Mouse (Mus musculus) neutrophil, adult 59 days (primary cell): Measurements from ENCODE around the gene Pglyrp1. TPM values are rescaled to one million over a fixed set of nuclear protein-coding genes. Genes with fewer than 3 reads are reported as not detected.

Experiments
- total RNA-seq, 2 experiments: library from RNA; stranded (reverse); gene quantifications; 1 replicate in 1 of 2; 2 replicates in 1 of 2; pipeline ENCODE4 v1.2.4; 2023

The Pglyrp1 gene
- total RNA-seq, result 1,000 to 10,000 TPM; 1,995 to 2,284 TPM

DNA sequence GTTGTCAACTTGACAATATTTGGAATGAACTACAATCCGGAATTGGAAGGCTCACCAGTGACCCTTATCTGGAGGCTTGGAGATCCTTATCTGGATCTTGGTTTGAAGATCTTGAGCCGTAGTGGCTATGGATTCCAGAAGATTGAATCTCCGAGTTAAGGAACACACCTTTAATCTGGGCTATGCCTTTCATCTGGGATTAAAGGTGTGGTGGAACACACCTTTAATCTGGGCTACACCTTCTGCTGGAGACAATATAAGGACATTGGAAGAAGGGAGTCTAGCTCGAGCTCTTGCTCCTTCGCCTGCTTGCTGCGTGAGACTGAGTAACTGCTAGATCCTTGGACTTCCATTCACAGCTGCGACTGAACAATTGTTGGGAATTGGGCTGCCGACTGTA, at the start of gene Pglyrp1:
Gene Pglyrp1, plus strand, starts transcription at position 301 of the 400 bp plus-strand sequence.

GRCm38 (mm10) chr7:18821507-18821906, 49.6 kb upstream of the Pglyrp1 start, which contains the start of gene Psg17:
TSS of gene Psg17 (minus strand) at chr7:18821607.

DNA sequence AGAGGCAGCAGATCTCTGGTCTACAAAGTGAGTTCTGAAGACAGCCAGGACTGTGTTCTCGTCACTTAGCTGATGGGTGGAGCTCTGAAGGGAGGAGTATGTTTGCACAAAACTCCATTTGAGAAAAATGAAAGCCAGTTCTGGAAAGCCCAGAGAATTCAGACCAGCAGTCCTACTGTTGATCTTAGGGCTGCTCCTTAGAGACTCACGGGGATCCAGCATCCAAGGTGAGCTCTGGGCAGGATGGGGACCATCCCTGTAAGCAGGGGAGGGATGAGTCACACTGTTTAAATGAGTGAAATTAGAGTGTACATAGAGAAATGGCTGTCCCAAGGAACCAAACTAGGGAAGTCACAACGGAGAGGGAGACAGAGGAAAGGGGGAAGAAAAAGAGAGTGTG, 31.3 kb upstream of the Pglyrp1 start, which contains the start of gene Mill2:
Gene Mill2, plus strand, starts transcription at position 102 of the 400 bp plus-strand sequence.

GRCm38 (mm10) chr7:18910241-18910831, 39.2 kb downstream of the Pglyrp1 start, which contains the start of gene Ccdc61:
TSS of gene Ccdc61 (minus strand) at chr7:18910415.

GRCm38 (mm10) chr7:18925162-18925938, 54.2 kb downstream of the Pglyrp1 start, which contains the start of gene Nova2:
TSS of gene Nova2 (plus strand) at chr7:18925888.

Other genes with a start within 250 kb of the Pglyrp1 start
- gene Psg21, start 214.6 kb upstream of the Pglyrp1 start, total RNA-seq, result not detected
- gene Psg20, start 185.1 kb upstream of the Pglyrp1 start, total RNA-seq, result not detected
- not detected for gene Psg22, start 153.2 kb upstream of the Pglyrp1 start, total RNA-seq
- not detected for gene Psg19, start 72.8 kb upstream of the Pglyrp1 start, total RNA-seq
- not detected for gene Psg17, start 49.7 kb upstream of the Pglyrp1 start, total RNA-seq
- not detected for gene Mill2, start 31.4 kb upstream of the Pglyrp1 start, total RNA-seq
- 10 to 100 TPM; 11.5 to 13.9 TPM for gene Ccdc61, start 39.1 kb downstream of the Pglyrp1 start, total RNA-seq
- gene Nova2, start 54.6 kb downstream of the Pglyrp1 start, total RNA-seq, result under 1 TPM in 1 of 2 experiments, not detected in 1; 0.04 TPM
- not detected for gene Nanos2, start 116.1 kb downstream of the Pglyrp1 start, total RNA-seq
- under 1 TPM in 1 of 2 experiments, not detected in 1; 0.33 TPM for gene Mypop, start 119.9 kb downstream of the Pglyrp1 start, total RNA-seq
- 10 to 100 TPM; 15.0 to 15.1 TPM for gene Irf2bp1, start 132.7 kb downstream of the Pglyrp1 start, total RNA-seq
- not detected for gene Foxa3, start 152.2 kb downstream of the Pglyrp1 start, total RNA-seq
- 10 to 100 TPM; 53.1 to 63.9 TPM for gene Sympk, start 153.0 kb downstream of the Pglyrp1 start, total RNA-seq
- gene Rsph6a, start 183.4 kb downstream of the Pglyrp1 start, total RNA-seq, result not detected
- gene Dmwd, start 204.9 kb downstream of the Pglyrp1 start, total RNA-seq, result 10 to 100 TPM; 15.0 to 21.7 TPM
- gene Dmpk, start 212.5 kb downstream of the Pglyrp1 start, total RNA-seq, result 10 to 100 TPM in 1 of 2 experiments, 1 to 10 TPM in 1; 9.9 to 10.7 TPM
- under 1 TPM; 0.11 to 0.33 TPM for gene Six5, start 223.3 kb downstream of the Pglyrp1 start, total RNA-seq
- not detected for gene Gm4969, start 247.0 kb downstream of the Pglyrp1 start, total RNA-seq
- 10 to 100 TPM; 14.9 to 15.0 TPM for gene Fbxo46, start 248.5 kb downstream of the Pglyrp1 start, total RNA-seq